Mouse (Mus musculus) brain, embryonic 18.5 days (tissue): ENCODE results near the gene Gm826.

Experiments
- DNase-seq: peaks from one replicate; pipeline ENCODE4 v3.0.0-alpha.2; 2012; ENCODE audit warnings: low read depth, low spot score

Gm826 gene

DNA sequence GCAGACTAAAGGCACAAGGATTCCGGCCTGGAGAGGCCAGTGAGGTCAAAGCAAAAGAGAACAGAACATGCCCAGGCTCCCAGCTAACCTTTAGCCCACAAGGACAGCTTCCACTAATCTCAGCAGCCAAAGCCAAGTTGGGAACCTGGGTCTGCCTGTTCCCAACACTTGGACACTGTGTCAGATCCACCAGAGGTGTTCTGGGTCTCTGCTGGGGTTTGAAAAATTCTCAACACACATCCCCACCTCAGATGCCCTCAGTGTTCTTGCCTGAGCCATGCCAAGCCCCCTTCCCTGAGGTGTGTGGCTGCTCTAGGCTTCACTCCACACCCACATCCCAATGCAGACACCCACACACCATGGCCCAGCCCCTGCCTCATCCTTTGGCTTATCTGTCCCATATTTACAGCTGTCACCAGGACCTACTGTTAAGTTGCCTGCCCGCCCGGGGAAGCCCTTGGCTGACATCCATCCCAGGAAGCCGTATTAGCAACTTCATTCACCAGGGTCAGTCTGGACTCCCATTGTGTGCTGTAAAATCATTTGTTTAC is at the start of gene Gm826:
TSS of gene Gm826 (minus strand) at position 52 of the 551 bp plus-strand sequence.
- DNase-seq = no peak

DNA sequence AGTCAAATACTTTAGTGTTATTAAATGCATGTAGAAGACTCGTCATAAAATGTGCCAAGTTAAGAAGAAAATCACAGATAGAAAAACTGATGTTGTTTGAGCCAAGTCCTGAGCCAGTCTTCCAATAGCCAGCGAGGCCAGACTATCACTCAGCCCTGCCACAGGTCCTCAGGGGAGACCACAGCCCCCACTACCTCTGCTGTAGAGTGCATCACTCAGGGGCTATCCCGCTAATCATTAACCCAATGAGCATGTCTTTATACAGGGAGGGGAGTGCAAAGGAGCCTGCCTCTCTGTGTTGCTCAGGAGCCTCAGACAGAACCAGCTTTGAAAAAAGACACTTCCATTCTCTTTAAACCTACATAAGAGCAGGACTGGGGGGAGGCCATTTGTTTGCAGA is 49.5 kb upstream of the Gm826 start:
- no peak for DNase-seq

DNA sequence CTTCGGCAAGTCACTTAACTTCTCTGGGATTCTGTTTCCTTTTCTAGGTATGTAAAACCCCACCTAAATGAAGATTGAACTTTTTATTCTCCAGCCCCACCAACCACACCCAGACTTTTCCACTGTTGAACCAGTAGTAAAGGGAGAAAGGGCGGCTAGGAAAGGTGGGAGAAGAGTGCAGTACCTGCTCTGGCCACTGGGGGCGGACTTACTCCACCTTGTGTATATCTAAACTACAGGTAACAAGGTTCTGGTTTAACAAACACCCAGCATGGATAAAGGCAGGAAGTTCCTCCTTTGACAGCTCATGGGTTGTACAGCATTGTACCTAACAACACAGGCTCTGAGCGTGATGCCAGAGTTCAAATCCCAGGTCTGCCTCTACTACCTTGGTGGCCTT is 44.3 kb upstream of the Gm826 start:
- no peak for DNase-seq

DNA sequence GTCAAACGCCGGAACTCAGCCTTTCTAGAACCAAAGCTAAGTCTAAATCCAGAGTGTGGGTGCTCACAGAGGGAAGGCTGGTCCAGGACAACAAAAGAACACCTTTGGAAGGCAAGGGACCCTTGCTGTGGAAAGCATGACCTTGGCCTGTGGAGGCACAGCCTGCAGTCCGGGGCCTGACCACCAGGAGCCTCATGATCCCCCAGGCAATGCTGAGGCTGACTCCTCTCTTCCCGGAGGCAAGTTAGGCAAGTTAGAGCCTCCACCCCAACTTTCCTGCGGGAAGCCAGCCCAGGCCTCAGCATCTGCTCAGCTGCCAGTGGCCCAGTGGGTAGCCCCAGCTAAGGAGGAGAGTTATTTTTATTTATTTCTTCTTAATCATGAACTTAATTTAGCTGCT is 42.3 kb upstream of the Gm826 start:
- DNase-seq = no peak

DNA sequence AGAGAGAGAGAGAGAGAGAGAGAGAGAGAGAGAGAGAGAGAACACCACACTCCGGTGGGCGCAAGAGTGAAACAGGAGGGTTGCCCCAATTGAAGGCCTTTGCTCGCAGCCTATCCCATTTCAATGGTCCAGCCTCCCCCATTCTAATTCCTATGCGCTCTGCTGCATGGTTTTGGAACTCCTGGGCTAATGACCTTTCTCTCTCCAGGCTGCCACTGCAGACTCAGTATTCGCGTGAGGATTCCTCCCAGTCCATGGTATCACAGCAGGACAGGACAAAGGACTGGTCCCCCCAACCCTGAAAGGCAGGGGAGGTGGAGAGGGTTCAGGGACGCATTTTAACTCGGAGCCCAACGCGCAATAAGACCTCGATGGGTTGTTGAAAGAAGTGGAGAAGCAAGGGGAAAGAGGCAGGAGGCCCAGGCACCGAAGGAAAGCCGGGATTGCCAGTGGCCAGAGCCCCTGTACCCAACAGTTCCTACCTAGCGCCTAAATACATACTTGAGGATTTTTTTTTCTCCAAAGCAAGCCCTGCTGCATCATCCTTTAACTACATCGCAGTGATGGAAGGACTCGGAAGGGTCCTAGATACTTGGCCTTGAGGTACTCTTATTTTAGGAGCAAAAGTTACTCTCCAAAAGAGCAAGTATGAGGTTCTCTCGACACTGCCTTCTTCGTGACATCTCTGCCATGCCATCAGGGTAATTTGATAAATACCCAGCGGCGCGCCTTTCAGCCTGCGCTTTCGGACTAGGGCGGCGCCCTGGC is 35.9 kb upstream of the Gm826 start:
- DNase-seq = no peak

DNA sequence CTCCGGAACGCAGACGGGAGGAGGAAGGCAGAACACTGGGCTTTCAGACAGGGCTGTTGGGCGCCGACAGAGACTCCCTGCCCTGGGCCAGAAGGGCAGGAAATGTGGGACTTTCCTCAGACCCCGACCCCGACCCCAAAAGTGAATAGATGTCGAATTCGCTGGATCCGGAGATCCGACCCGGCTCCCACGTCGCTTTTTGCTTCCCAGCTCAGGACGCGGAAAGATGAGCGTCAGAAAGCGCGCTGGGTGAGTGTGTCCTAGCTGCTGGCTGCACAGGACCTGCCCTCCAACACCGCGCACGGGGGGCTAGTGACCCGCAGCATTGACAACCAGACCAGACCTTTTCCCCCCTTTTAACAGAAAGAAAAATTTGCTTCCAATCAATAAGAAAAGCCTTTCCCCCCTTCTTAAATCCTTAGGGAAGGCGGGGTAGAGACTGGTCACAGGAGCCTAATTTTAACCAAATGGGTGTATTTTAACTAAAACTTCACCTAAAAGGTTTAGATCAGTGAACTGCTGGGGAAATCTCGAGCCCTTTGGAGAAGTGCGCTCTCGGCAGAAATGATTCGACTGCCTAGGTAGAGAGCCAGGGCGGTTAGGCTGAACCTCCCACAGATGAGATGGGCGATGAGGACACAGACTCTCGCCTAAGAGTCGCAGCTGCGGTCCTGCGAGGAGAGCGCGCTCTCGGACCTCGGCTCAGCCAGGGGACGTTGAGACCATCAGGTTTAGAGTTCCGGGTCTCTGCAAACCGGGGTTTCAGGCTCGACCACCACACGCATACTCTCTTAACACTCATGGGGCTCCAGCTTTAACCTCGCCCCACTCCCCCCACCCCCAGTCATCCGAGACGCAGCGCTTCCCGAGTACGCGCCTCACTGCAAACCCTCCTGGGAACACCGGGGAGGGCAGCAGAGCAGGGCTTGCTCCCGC is 34.7 kb upstream of the Gm826 start:
- no peak for DNase-seq

DNA sequence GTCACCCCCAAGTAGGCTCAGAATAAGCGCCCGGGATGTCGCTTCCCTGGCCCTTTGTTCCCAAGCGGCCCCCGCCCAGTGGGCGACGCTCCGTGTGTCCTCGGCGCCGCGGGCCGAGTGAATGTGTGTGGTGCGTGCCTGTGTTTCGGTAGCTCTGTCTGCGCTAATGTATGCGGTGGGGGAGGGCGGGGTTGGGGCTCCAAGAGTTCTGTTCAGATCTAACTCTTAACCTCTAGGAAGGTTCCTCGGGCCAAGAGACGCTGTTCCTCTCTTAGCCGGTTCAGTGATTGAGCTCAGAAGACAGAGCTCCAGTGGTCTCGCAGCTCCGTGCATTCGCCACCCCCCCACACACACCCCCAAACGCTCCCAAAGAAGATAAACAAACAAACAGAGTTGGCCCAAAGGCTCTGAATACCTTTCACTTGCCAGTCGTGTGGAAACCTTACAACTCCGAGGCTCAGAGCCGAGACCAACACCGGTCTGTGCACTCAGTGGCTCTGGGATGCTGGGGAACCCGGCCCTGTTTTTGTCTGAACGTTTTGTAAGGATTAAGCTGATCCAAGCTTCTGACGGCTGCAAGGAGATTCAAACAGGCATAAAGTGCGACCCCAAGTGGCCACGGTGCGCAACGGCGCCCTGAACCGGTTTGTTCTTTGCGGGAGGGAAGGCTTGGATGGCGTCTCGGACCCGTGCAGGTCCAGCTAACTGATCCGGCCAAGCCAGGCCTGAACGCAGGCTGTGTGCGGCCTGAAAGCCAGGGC is 33.7 kb upstream of the Gm826 start:
- peak; percentile 85 for DNase-seq

DNA sequence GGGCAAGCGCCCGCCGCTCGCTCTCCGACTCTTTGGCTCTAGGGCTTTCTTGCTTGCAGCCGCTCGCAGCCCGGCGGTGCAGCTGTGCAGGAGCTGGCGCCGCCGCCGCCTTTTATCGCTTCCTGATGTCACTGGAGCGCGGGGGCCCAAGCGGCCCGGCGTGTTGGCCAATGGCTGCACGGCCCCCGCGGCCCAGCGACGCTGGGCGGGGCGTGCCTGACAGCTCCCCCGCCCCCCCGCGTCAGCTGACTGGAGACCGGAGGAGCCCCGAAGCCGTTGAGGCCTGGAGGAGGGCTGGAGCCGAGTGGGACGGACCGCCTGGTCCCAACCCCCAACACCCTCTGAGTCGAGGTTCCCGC is 33.0 kb upstream of the Gm826 start, which contains the start of gene Mafb:
TSS of gene Mafb (minus strand) at position 86 of the 359 bp plus-strand sequence.
- peak; percentile 81 for DNase-seq

DNA sequence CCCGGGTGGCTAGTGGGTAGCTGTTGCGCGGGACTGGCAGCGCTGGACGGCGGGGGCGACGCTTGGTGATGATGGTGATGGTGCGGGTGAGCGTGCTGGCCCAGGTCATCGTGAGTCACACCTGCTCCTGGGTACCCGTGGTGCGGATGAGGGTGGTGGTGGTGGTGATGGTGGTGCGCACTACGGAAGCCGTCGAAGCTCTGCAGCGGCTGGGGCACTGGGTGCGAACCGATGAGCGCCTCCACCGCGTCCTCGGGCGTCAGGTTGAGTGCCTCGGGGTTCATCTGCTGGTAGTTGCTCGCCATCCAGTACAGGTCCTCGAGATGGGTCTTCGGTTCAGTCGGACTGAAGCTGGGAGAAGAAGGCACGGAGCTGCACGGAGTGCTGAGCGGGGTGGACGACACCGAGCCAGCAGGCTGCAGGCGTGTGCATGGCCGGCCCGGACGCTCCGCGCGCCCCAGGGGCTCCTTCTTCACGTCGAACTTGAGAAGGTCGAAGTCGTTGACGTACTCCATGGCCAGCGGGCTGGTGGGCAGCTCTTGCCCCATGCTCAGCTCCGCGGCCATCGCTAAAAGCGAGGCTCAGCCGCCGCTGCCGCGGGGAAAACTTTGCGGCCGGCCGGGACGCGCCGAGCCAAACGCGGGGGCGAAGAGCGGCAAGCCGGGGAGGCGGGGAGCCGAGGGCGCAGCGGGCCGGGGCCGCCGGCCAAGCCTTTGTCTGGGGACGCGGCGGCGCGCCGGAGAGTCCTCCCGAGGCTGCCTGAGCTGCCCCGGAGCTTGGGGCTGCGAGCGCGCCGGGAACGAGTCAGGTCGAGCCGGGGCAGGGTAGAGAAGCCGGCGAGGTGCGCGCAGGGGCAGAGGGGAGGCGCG is 32.4 kb upstream of the Gm826 start:
- no peak for DNase-seq

DNA sequence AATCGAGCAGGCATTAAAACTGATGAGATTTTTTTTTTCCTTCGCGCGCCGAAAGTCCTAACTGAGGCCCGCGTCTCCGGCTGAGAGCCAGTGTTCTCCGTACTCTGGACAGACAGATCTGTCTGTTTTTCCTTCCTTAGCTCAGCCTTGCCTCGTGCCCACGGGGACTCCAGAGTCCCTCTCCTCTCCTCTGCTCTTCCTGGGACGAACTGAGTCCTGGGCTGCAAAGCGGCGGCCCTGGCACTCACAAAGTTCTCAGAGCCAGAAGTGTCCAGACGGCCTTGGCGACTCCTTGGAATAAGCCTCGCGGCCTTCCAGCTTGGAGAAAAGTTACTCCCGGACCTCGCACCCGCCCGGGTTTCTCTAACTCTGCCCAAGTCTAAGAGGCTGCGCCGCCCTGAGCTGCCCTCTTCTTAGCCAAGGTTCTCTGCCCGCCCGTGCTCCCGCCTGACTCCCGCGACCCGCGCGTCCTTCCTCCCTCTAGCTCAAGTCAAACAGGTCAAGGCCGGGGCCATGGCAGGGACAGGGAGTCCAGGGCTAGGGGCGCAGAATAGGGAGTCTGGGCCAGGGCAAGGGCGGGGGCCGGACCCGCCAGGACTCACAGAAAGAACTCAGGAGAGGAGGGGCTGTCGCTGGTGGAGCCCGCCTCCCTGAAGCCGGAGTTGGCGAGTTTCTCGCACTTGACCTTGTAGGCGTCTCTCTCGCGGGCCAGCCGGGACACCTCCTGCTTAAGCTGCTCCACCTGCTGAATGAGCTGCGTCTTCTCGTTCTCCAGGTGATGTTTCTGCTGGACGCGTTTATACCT is 31.3 kb upstream of the Gm826 start:
- DNase-seq = no peak

DNA sequence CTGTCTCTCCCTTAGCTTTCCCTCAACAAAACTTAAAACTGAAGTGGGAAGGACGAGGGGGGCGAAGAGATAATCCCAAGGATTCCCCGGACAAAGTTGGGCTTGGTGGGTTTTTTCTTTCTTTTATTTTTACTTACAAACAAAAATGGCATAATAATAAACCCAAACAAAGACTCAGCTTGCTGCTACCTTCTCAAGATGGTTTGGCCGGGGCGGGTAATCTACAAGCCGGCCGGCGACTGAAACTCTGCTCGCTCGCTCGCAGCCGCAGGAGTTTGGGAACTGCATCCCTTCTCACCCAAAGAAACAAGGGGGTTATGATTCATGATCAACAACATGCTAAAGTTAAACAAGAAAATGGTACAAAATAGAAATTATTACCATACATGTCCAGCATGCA is 30.7 kb upstream of the Gm826 start:
- no peak for DNase-seq

DNA sequence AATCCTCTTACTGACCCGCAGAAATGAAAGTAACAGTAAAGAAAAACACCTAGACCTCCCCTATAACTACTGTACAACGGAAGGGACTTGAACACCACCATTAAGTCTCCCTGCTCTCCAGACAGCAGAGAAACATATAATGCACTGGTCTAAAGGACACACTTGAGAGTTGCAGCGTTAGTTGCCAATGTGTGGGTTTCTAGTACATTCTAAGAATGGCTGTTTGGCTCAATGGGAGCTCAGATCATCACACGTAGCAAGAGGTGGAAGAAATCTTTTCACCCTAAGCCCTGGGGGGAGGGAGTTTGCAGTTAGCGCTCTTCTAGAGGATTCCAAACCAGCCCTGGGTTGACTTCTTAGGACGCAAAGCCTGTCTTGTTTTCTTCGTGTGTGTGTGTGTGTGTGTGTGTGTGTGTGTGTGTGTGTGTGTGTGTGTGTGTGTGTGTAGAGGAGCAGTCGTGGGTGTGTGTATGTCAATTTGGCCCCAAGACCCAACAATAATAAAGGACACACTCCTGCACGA is 30.2 kb upstream of the Gm826 start:
- DNase-seq = no peak

DNA sequence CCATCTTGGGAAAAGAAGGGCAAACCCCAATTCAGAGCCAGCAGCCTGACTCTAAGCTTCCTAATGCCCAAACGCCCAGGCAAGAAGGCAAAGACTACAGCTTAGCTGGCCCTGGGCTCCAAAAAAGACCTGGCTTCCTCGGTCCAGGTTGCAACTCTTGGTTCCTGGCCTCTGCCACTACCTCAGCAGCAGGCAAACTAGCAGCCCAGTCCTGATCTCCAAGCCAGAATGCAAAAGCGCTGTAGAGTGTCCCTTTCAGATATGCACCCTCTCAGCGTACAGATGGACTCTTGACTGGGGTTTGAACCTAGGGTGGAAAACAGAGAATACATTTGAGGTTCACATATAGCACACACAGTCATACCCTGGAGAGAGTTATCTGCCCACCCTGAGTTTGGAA is 29.2 kb upstream of the Gm826 start:
- no peak for DNase-seq

DNA sequence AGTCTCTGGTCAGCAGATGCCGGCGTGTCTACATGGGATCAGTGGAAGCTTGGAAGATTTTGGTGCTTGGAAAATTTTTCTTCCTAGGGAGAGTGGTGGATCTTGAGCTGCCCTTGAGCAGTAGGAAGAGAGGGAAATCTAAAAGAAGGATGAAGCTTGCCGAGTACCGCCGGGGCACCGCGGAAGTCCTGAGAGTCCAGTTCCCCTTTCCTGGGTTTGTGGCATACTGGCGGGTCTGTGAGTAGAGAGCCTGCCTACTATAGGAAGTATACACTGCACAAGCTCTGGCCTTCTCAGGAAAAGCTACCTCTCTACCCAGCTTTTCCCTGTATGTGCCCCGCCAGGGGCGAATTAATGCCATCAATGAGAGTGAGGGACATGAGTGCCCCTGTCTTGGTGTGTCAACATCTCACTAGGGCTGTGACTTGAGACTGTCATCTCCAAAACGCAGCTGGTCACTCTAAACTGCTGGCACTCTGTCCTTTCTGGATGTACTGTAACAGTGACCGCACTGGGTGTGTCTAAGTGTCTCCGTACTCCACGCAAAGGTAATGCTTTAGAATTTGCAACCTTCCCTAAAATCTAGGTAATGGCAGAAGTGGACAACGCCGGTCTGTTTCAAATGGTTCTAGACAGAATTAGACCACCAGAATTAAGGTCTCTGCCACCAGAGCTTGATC is 27.6 kb upstream of the Gm826 start:
- no peak for DNase-seq

DNA sequence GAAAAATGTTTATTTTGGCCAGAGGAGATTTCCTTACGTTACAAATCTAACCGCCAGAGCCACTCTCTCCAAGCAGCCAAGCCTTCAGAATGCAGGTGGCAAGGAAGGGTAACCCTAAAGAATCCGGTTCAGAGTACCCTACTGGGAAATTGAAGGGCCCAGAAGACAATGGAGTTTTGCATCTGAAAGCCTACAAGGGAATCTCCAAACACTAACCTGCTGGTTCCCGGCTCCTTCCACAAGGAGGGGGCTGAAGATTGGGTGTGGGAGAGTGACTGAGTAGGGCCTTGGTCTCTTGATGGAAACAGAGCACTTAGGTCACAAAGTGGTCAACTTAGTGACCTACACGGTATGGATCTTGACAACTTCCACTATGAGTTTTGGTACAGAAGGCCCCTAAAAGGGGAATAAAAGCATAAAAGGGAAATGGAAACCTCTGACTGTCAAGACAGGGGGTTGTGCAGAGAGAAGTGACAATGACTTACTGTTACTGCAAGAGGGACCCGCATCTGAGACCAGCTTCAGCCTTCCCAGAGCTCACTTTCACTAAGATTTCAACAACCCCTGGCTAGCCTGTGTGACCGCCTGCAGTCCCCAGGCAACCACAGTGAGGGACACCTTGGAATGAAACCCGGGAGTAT is 26.4 kb upstream of the Gm826 start:
- DNase-seq = no peak

DNA sequence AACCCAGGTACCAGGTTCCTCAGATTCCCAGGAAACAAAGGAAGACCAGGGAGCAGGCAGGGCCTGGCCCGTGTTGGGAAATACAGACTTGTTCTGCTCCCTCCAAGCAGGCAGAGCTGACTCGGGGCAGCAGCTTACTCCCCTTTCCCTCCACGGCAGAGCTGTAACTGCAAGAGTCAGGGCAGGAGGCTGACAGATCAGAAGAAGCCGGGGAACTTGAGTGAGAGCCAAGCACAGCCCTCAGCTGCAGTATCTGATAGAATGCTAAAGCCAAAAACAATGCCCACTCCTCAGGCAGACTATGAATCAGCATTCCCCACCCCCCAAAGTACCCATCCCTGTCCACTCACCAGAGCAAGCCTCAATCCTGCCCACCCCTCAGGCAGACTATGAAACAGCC is 24.9 kb upstream of the Gm826 start:
- no peak for DNase-seq

DNA sequence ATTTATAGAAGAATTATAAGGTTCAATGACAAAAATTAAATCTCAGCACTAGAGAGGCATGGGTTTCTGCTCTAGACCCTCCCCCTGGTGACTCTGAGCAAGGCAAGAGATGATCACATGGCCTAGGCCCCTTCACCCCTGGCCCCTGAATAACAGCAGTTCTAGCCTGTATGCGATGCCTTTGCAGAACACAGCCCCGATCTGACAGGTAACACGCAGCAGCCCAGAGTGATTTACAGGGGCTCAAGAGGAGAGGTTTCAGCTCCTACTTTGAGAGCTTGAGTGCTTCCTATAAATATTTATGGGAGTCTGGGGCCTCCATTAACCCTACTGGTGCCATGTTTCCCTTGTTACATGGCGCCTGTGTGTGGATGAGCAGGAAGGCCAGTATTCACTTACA is 23.5 kb upstream of the Gm826 start:
- DNase-seq = no peak

DNA sequence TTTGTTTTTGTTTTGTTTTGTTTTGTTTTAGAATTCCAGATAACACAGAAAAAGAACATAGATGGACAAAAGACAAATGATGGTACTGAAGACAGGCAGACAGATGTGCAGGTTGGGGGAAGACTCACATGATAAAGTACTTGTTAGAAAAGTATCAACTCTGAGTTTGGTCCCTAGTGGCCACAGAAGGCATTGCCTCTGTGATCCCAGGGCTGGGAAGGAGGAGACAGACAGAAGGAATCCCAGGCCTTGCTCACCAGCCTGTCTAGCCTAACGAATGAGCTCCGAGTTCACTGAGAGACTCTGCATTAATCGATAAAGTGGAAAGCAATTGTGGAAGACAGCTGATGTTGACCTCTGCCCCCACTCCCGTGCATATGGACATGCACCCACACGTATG is 22.2 kb upstream of the Gm826 start:
- no peak for DNase-seq

DNA sequence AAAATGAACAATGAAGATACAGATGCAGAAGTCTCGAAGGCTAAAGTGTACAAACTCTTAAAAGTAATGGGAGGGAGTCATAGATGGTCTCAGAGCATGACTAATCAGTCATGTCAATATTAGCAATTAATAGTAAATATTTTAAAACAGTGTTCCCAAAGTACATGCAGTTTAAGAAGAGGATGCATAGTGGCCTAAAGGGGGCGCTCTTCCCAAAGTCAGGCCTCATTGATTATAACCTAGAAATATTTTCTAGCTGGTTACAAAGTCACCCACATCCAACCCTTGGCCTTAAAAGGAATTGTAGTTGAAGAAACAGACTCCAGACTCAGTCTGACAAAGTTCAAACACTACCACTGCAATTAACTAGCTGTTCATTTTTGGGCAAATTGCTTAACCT is 20.4 kb upstream of the Gm826 start:
- no peak for DNase-seq
